Comparison of ENCODE assay signal across 7 mouse cellular contexts in genomic region chr13:77514046-77514445, GRCm38 (mm10).
"Had no signal": no experiment of that assay in that cellular context is flagged by ENCODE, and none has a peak within 500 bp of the region (broad histone marks: within the 10 kb centered on the region; RNA-seq: fewer than 3 reads in every experiment).

No protein-coding gene starts in this region.

- DNase-seq: lung, adult 2 months; lung, postnatal 14 days; lung, postnatal 36 days; right cerebral cortex, postnatal 14 days; thymus, adult 2 months; thymus, postnatal 25 days; thymus, postnatal 4 days had no signal
